Mouse (Mus musculus) embryonic fibroblast, embryonic 13.5 days (primary cell): Measurements from ENCODE around the gene Gosr2.

Source experiments
- CTCF ChIP-seq: IDR thresholded peaks from 2 replicates; pipeline ENCODE4 v1.5.1; 2011; ENCODE audit warnings: mild to moderate bottlenecking, control low read depth, low read length, moderate library complexity, borderline replicate concordance; ENCODE audit not compliant: insufficient read depth
- POLR2A ChIP-seq: IDR thresholded peaks from 2 replicates; pipeline ENCODE4 v1.6.1; 2011; ENCODE audit warnings: low read depth, mild to moderate bottlenecking, control low read depth, low read length, moderate library complexity

- TF ChIP-seq POLR2A (no peak), CTCF (no peak)
Measured at GRCm38 (mm10) chr11:103648656-103649055, 49.0 kb downstream of the Gosr2 start.
